Mouse (Mus musculus): ENCODE data around the gene Sirt2. TPM values are rescaled to one million over a fixed set of nuclear protein-coding genes. Genes with fewer than 3 reads are reported as not detected.

Sirt2 gene
- total RNA-seq, 2 experiments from 2014 or later, result 156 to 162 TPM

Other genes with a start within 250 kb of the Sirt2 start
- gene Ifnl3, start 243.9 kb upstream of the Sirt2 start, total RNA-seq (2021), result not detected
- gene Sycn, start 225.8 kb upstream of the Sirt2 start, total RNA-seq (2021), result not detected
- under 1 TPM; 0.48 to 0.52 TPM for gene Nccrp1, start 219.5 kb upstream of the Sirt2 start, total RNA-seq (2021)
- 10 to 100 TPM; 66.4 to 79.4 TPM for gene Samd4b, start 168.6 kb upstream of the Sirt2 start, total RNA-seq (2021)
- gene Pak4, start 168.6 kb upstream of the Sirt2 start, total RNA-seq (2021), result 10 to 100 TPM; 15.1 to 15.8 TPM
- 1 to 10 TPM; 1.2 to 1.7 TPM for gene Acp7, start 135.4 kb upstream of the Sirt2 start, total RNA-seq (2021)
- 10 to 100 TPM; 16.8 to 20.1 TPM for gene Fbxo27, start 73.9 kb upstream of the Sirt2 start, total RNA-seq (2021)
- gene Fbxo17, start 49.9 kb upstream of the Sirt2 start, total RNA-seq (2021), result 1 to 10 TPM in 1 of 2 experiments, under 1 TPM in 1; 0.92 to 1.3 TPM
- 10 to 100 TPM; 55.7 to 56.6 TPM for gene Mrps12, start 24.9 kb upstream of the Sirt2 start, total RNA-seq (2021)
- 10 to 100 TPM in 1 of 2 experiments, 1 to 10 TPM in 1; 9.9 to 11.6 TPM for gene Sars2, start 24.7 kb upstream of the Sirt2 start, total RNA-seq (2021)
- gene Ccer2, start 10.6 kb upstream of the Sirt2 start, total RNA-seq (2021), result under 1 TPM; 0.38 to 0.45 TPM
- 10 to 100 TPM; 25.3 to 29.2 TPM for gene Nfkbib, start 777 bp downstream of the Sirt2 start, total RNA-seq (2021)
- 1 to 10 TPM; 2.5 TPM for gene Rinl, start 22.2 kb downstream of the Sirt2 start, total RNA-seq (2021)
- 100 to 1,000 TPM; 417 to 431 TPM for gene Hnrnpl, start 41.8 kb downstream of the Sirt2 start, total RNA-seq (2021)
- gene Ech1, start 58.5 kb downstream of the Sirt2 start, total RNA-seq (2021), result 10 to 100 TPM; 60.8 to 61.8 TPM
- gene Lgals4, start 67.1 kb downstream of the Sirt2 start, total RNA-seq (2021), result 1 to 10 TPM; 3.6 to 6.1 TPM
- not detected for gene Lgals7, start 97.1 kb downstream of the Sirt2 start, total RNA-seq (2021)
- gene Capn12, start 114.7 kb downstream of the Sirt2 start, total RNA-seq (2021), result under 1 TPM; 0.22 to 0.35 TPM
- 100 to 1,000 TPM; 121 to 130 TPM for gene Actn4, start 195.6 kb downstream of the Sirt2 start, total RNA-seq (2021)
- 100 to 1,000 TPM; 190 to 196 TPM for gene Eif3k, start 215.1 kb downstream of the Sirt2 start, total RNA-seq (2021)
- 1 to 10 TPM; 1.7 to 1.9 TPM for gene Map4k1, start 215.3 kb downstream of the Sirt2 start, total RNA-seq (2021)